Mouse (Mus musculus): ENCODE measurements at regions not wholly inside any gene's neighbourhood (a gene's known extent, or its start where the extent isn't known, plus 50 kb on each side); places are given as distances from the start of the nearest gene placed in this dataset.

- ATAC-seq (ENCODE audit: poor library complexity, severe bottlenecking), result no peak
These were observed 112.4 kb downstream of the Zfp36l2 start for GRCm38 (mm10) chr17:84075081-84075938.

- peak; percentile 88 for ATAC-seq (ENCODE audit: poor library complexity, severe bottlenecking)
These were observed 113.6 kb downstream of the Zfp36l2 start for GRCm38 (mm10) chr17:84074000-84074782.

DNA sequence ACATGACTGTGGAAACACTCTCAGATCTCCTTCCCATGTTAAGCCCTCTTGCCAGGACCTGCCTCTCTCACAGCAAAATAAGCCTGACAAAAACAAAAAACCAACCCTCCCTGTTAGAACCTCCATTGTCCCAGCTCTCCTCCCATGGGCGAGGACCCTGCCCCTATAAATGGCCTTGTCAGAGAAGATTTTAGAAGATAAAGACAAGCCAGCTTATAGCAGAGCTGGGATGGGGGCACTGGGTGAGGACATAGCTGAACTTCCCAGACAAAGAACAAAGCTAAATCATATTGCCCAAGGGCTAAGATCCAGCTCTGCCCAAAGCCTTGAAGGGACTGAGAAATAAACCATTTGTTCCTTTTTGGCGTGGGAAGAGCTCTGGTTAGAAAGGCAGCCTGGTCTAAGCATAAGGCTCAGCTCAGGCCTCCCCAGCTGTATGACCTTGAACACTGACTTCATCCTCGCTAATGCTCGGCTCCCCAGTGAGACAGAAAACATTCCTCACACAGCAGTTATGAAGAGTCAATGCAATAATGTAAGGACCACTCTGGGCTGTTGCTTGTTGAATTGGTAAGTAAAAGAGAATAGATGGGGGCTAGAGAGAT, 115.2 kb downstream of the Zfp36l2 start:
- ATAC-seq (ENCODE audit: poor library complexity, severe bottlenecking), result no peak

DNA sequence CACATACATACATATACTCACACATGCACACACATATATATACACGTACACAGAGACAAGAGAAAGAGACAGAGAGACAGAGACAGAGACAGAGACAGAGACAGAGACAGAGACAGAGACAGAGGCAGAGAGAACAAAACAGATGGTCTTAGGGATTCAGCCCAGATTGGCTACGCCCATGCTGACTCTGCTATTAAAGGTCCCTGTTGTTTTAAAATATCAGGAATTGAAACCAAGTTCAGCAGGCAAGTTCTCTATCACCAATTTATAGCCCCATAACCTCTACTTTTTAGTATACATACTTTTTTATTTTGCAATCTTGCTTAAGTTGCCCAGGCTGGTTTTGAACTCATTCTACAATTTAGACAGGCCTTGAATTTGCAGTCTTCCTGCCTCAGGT, 115.9 kb downstream of the Zfp36l2 start:
- peak; percentile 61 for ATAC-seq (ENCODE audit: poor library complexity, severe bottlenecking)

GRCm38 (mm10) chr17:84070596-84070995, 117.2 kb downstream of the Zfp36l2 start:
- ATAC-seq (ENCODE audit: poor library complexity, severe bottlenecking), result no peak

- ATAC-seq (ENCODE audit: poor library complexity, severe bottlenecking), result no peak
These were observed 120.6 kb downstream of the Zfp36l2 start for GRCm38 (mm10) chr17:84067102-84067501.

- no peak for ATAC-seq (ENCODE audit: poor library complexity, severe bottlenecking)
These were observed 124.0 kb downstream of the Zfp36l2 start for GRCm38 (mm10) chr17:84063791-84064190.

GRCm38 (mm10) chr17:84061621-84062020, 126.1 kb downstream of the Zfp36l2 start:
- peak; percentile 80 for ATAC-seq (ENCODE audit: poor library complexity, severe bottlenecking)

GRCm38 (mm10) chr17:84056469-84056868, 131.3 kb downstream of the Zfp36l2 start:
- ATAC-seq (ENCODE audit: poor library complexity, severe bottlenecking), result no peak

- no peak for ATAC-seq (ENCODE audit: poor library complexity, severe bottlenecking)
These were observed 135.3 kb downstream of the Zfp36l2 start for GRCm38 (mm10) chr17:84052437-84052836.

GRCm38 (mm10) chr17:84051212-84051611, 136.5 kb downstream of the Zfp36l2 start:
- no peak for ATAC-seq (ENCODE audit: poor library complexity, severe bottlenecking)

- ATAC-seq (ENCODE audit: poor library complexity, severe bottlenecking), result no peak
These were observed 139.2 kb downstream of the Zfp36l2 start for GRCm38 (mm10) chr17:84048533-84048932.

GRCm38 (mm10) chr17:84047520-84047919, 140.2 kb downstream of the Zfp36l2 start:
- ATAC-seq (ENCODE audit: poor library complexity, severe bottlenecking), result no peak

- ATAC-seq (ENCODE audit: poor library complexity, severe bottlenecking), result no peak
These were observed 141.9 kb downstream of the Zfp36l2 start for GRCm38 (mm10) chr17:84045812-84046211.

- ATAC-seq (ENCODE audit: poor library complexity, severe bottlenecking), result no peak
These were observed 143.2 kb downstream of the Zfp36l2 start for GRCm38 (mm10) chr17:84044472-84044936.

GRCm38 (mm10) chr17:84043102-84043501, 144.6 kb downstream of the Zfp36l2 start:
- ATAC-seq (ENCODE audit: poor library complexity, severe bottlenecking), result peak; percentile 78

GRCm38 (mm10) chr17:84039444-84039843, 148.3 kb downstream of the Zfp36l2 start:
- peak; percentile 53 for ATAC-seq (ENCODE audit: poor library complexity, severe bottlenecking)

DNA sequence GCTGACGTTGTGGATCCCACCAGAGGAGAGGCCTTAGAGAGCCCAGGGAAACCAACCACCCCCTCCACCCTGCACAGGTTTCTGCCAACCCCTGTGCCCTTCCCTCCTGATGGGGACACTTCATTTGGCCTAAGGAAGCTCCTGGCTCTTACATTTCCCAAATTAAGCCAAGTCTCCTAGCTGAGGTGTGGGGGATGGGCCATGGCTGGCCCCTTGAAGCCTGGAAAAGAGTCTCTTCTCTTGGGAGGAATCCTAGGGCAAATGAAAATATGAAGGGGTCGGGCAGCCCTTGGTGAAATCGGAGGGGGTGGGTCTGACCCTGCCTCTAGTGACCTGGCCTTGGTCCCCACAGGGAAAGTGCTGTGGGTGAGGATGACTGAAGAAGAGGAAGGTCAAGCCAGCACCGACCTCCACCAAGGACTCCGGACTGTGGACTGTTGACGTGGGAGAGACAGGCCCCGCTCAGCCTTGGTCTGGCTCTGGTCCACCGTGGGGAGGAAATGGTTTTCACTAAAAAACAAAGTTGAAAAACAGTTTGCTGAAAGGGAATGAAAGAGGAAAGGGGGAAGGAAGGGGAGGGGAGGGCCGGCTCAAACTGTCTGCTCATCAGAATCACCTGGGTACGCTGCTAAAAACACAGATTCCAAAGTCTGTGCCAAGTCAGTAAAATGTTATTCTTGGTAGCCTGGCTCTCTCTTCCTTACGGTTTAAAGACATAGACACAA, 150.0 kb downstream of the Zfp36l2 start:
- no peak for ATAC-seq (ENCODE audit: poor library complexity, severe bottlenecking)

- no peak for ATAC-seq (ENCODE audit: poor library complexity, severe bottlenecking)
These were observed 151.7 kb downstream of the Zfp36l2 start for GRCm38 (mm10) chr17:84036056-84036455.

- ATAC-seq (ENCODE audit: poor library complexity, severe bottlenecking), result peak; percentile 64
These were observed 152.9 kb downstream of the Zfp36l2 start for GRCm38 (mm10) chr17:84034801-84035200.

DNA sequence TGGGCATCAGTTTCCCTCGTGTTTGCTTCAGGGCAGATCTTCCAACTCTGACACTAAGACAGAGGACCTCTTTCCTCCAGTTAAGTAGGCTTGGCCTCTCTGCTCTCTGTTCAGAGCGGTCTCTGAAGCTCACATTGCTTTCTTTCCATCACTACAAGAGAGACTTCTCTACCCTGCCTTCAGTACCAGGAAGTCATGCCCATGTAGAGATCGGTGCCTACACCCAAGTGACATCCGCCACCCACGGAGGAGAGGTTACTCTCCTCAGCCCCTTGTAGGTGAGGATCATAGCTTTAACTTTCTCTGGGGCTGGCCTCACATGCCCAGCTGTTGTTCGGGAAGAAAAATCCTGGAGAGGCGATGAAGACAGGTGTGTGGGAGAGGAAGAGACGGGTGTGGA, 155.3 kb downstream of the Zfp36l2 start:
- ATAC-seq (ENCODE audit: poor library complexity, severe bottlenecking), result no peak
